Mouse (Mus musculus) forebrain, embryonic 14.5 days (tissue): ENCODE measurements at regions not wholly inside any gene's neighbourhood (a gene's known extent, or its start where the extent isn't known, plus 50 kb on each side); places are given as distances from the start of the nearest gene placed in this dataset.

Experiments
- ATAC-seq: fragments of 200-750 bp; cut with Nextera tagmentation; 2 replicates; pipeline ENCODE4 v1.8.0; 2017; ENCODE audit warnings: mild to moderate bottlenecking, moderate library complexity
- DNase-seq: peaks from one replicate; pipeline ENCODE4 v3.0.0-alpha.2; 2015; ENCODE audit warnings: low spot score
- H3K27ac ChIP-seq: fragments of 300-500 bp; sonication (generic); 2 replicates; pipeline ENCODE4 v1.5.1; 2014; ENCODE audit warnings: low read depth, mild to moderate bottlenecking, control low read depth, low read length, moderate library complexity
- H3K27me3 ChIP-seq: fragments of 300-500 bp; sonication (generic); replicated peaks from 2 replicates; pipeline ENCODE4 v1.6.1; 2014; ENCODE audit warnings: low read length, control low read depth, mixed read lengths; ENCODE audit not compliant: control insufficient read depth, insufficient read depth
- H3K36me3 ChIP-seq: fragments of 300-500 bp; sonication (generic); 2 replicates; pipeline ENCODE4 v1.6.1; 2014; ENCODE audit warnings: low read length, control low read depth; ENCODE audit not compliant: control insufficient read depth, insufficient read depth
- H3K4me1 ChIP-seq: fragments of 300-500 bp; sonication (generic); 2 replicates; pipeline ENCODE4 v1.6.1; 2014; ENCODE audit warnings: antibody characterized with exemption, low read length, control low read depth; ENCODE audit not compliant: control insufficient read depth, insufficient read depth
- H3K4me2 ChIP-seq: fragments of 300-500 bp; sonication (generic); 2 replicates; pipeline ENCODE4 v1.6.1; 2014; ENCODE audit warnings: mild to moderate bottlenecking, control low read depth, low read length
- H3K4me3 ChIP-seq: fragments of 300-500 bp; sonication (generic); 2 replicates; pipeline ENCODE4 v1.5.1; 2014; ENCODE audit warnings: low read depth, low read length, control low read depth
- H3K9ac ChIP-seq: fragments of 300-500 bp; sonication (generic); 2 replicates; pipeline ENCODE4 v1.6.1; 2014; ENCODE audit warnings: mild to moderate bottlenecking, low read length, control low read depth, moderate library complexity
- H3K9me3 ChIP-seq: fragments of 300-500 bp; sonication (generic); replicated peaks from 2 replicates; pipeline ENCODE4 v1.6.1; 2016; ENCODE audit warnings: low read length, control low read depth, mixed read lengths; ENCODE audit not compliant: control insufficient read depth
- WGBS: fragments of 180-500 bp; shearing (Covaris S2); extraction: QIAGEN DNeasy Blood & Tissue Kit; methylation state at CpG from one replicate; pipeline ENCODE4 v1.1.7; 2014; 5-methylcytosine and 5-hydroxymethylcytosine counted together

DNA sequence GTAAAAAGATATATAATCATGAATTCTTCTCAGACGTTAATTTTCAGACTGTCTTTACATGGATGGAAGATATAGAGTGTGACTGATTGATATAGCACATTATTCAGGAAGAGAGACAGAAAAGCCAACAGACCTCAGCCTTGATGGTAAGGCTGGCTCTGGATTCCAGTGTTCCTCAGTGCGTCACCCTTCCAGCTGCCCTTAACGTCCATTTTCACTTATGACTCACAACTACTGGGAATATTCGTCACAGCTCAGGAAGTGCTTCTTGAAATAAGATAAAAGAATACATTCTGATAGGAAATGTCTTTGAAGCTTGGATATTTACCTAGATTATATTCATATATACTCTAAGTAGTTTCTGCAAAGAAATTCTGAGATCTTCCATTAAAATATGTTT is 923.8 kb downstream of the Flrt2 start:
- Histone ChIP-seq H3K4me1 (no peaks in the 10 kb centered on the region), H3K9ac (no peak overlapping the region), H3K27me3 (no peaks in the 10 kb centered on the region), H3K4me3 (no peak overlapping the region), H3K4me2 (no peak overlapping the region), H3K36me3 (no peaks in the 10 kb centered on the region), H3K9me3 (no peaks in the 10 kb centered on the region), H3K27ac (no peak overlapping the region)
- 89% methylated on average over 4 of the region's 4 CpGs for WGBS
- no peak for ATAC-seq
- DNase-seq, result no peak

- WGBS, result 86% methylated on average over 2 of the region's 2 CpGs
- H3K4me1 ChIP-seq, result no peaks in the 10 kb centered on the region
- H3K27me3 ChIP-seq, result no peaks in the 10 kb centered on the region
- no peak overlapping the region for H3K9ac ChIP-seq
- no peak overlapping the region for H3K27ac ChIP-seq
- no peak overlapping the region for H3K4me3 ChIP-seq
- H3K4me2 ChIP-seq, result no peak overlapping the region
- H3K9me3 ChIP-seq, result no peaks in the 10 kb centered on the region
- H3K36me3 ChIP-seq, result no peaks in the 10 kb centered on the region
- DNase-seq, result no peak
- ATAC-seq, result no peak
Measured at GRCm38 (mm10) chr12:96617226-96617625, 925.2 kb downstream of the Flrt2 start.
